Mouse (Mus musculus): ENCODE data around the gene Lmf1. TPM values are rescaled to one million over a fixed set of nuclear protein-coding genes. Genes with fewer than 3 reads are reported as not detected.

The Lmf1 gene
- total and polyA plus RNA-seq, 3 experiments, result 14.0 to 30.5 TPM; not detected in 1

GRCm38 (mm10) chr17:25541768-25542167 is 37.1 kb upstream of the Lmf1 start:
- H3K27me3 ChIP-seq (ENCODE audit: control insufficient read depth in 1 of 2, insufficient read depth in 2 of 2, low read length in 2 of 2), result peaks cover 0 to 15% of the 10 kb centered on the region in 2 experiments; a peak in 2 of 4 replicates
- TF ChIP-seq HCFC1 (IDR thresholded peaks at IDR 0.05; ENCODE audit: low read depth, low read length) (no peak), USF2 (IDR thresholded peaks at IDR 0.05; ENCODE audit: borderline replicate concordance in 1 of 2, insufficient read depth in 1 of 2, low read depth in 1 of 2, low read length in 2 of 2) (no peak), MAZ (IDR thresholded peaks at IDR 0.05; ENCODE audit: low read depth, low read length) (no peak), ELF1 (IDR thresholded peaks at IDR 0.05; ENCODE audit: low read depth, low read length) (no peak), MAFK (IDR thresholded peaks at IDR 0.05; ENCODE audit: borderline replicate concordance, low read depth, low read length) (no peak), GATA1 (IDR thresholded peaks at IDR 0.05; ENCODE audit: low read depth, low read length) (no peak), ZKSCAN1 (IDR thresholded peaks at IDR 0.05; ENCODE audit: low read depth, low read length) (no peak), CHD1 (IDR thresholded peaks at IDR 0.05; ENCODE audit: low read depth, low read length) (no peak), ETS1 (IDR thresholded peaks at IDR 0.05; ENCODE audit: low read depth, low read length) (no peak), TCF12 (IDR thresholded peaks at IDR 0.05; ENCODE audit: low read depth, low read length) (no peak), CHD2 (IDR thresholded peaks at IDR 0.05; ENCODE audit: low read length) (no peak), EP300 (IDR thresholded peaks at IDR 0.05; ENCODE audit: low read depth in 1 of 2, low read length in 2 of 2) (no peak), GABPA (IDR thresholded peaks at IDR 0.05; ENCODE audit: low read depth, low read length) (no peak), RCOR1 (IDR thresholded peaks at IDR 0.05; ENCODE audit: low read depth, low read length) (no peak)
- no peak for DNase-seq (ENCODE audit: low read depth, low spot score)

GRCm38 (mm10) chr17:25547026-25547425 is 31.9 kb upstream of the Lmf1 start:
- H3K27ac ChIP-seq (ENCODE audit: control insufficient read depth, low read depth, low read length), result no peak overlapping the region
- DNase-seq (ENCODE audit: low read depth, low spot score), result no peak
- peaks cover 1 to 13% of the 10 kb centered on the region in 2 experiments; a peak in 3 of 4 replicates for H3K27me3 ChIP-seq (ENCODE audit: control insufficient read depth in 1 of 2, insufficient read depth in 2 of 2, low read length in 2 of 2)
- TF ChIP-seq BHLHE40 (IDR thresholded peaks at IDR 0.05; ENCODE audit: borderline replicate concordance, low read depth, low read length) (no peak), ZKSCAN1 (IDR thresholded peaks at IDR 0.05; ENCODE audit: low read depth, low read length) (no peak), POLR2A (IDR thresholded peaks at IDR 0.05; ENCODE audit: control insufficient read depth in 1 of 2, insufficient read depth in 1 of 2, low read depth in 1 of 2, low read length in 2 of 2, poor library complexity in 1 of 2) (no peak), MYC (IDR thresholded peaks at IDR 0.05; ENCODE audit: low read depth, low read length) (no peak), NELFE (IDR thresholded peaks at IDR 0.05; ENCODE audit: low read depth, low read length) (no peak), POLR2AphosphoS5 (IDR thresholded peaks at IDR 0.05; ENCODE audit: borderline replicate concordance, low read depth, low read length) (no peak), MAX (IDR thresholded peaks at IDR 0.05; ENCODE audit: low read length) (no peak), GATA1 (IDR thresholded peaks at IDR 0.05; ENCODE audit: low read depth, low read length) (no peak), SMC3 (IDR thresholded peaks at IDR 0.05; ENCODE audit: low read depth, low read length) (no peak), RCOR1 (IDR thresholded peaks at IDR 0.05; ENCODE audit: low read depth, low read length) (no peak), GABPA (IDR thresholded peaks at IDR 0.05; ENCODE audit: low read depth, low read length) (no peak), KAT2A (conservative IDR thresholded peaks at IDR 0.05; ENCODE audit: low read depth, low read length) (no peak), JUND (IDR thresholded peaks at IDR 0.05; ENCODE audit: low read depth, low read length) (no peak)
- H3K4me3 ChIP-seq (ENCODE audit: control insufficient read depth in 1 of 2, insufficient read depth in 1 of 2, low read depth in 2 of 2, low read length in 2 of 2), result no peak overlapping the region
- no peaks in the 10 kb centered on the region for H3K79me2 ChIP-seq (ENCODE audit: control insufficient read depth, insufficient read depth, low read length, poor library complexity)
- H3K36me3 ChIP-seq (ENCODE audit: control insufficient read depth in 1 of 2, insufficient read depth in 2 of 2, low read length in 2 of 2), result no peaks in the 10 kb centered on the region
- no peaks in the 10 kb centered on the region for H3K9me3 ChIP-seq (replicated peaks; ENCODE audit: insufficient read depth, low read length)
- no peak overlapping the region for H3K9ac ChIP-seq (ENCODE audit: control insufficient read depth, low read depth, low read length, poor library complexity, severe bottlenecking)
- no peaks in the 10 kb centered on the region for H3K4me1 ChIP-seq (ENCODE audit: control insufficient read depth in 1 of 2, insufficient read depth in 2 of 2, low read length in 2 of 2)

More at GRCm38 (mm10) chr17:25541768-25542167, 37.1 kb upstream of the Lmf1 start:
- no peaks in the 10 kb centered on the region for H3K36me3 ChIP-seq (ENCODE audit: control insufficient read depth in 1 of 2, insufficient read depth in 2 of 2, low read length in 2 of 2)
- no peak overlapping the region for H3K27ac ChIP-seq (ENCODE audit: control insufficient read depth, low read depth, low read length)
- H3K9ac ChIP-seq (ENCODE audit: control insufficient read depth, low read depth, low read length, poor library complexity, severe bottlenecking), result no peak overlapping the region
- H3K79me2 ChIP-seq (ENCODE audit: control insufficient read depth, insufficient read depth, low read length, poor library complexity), result no peaks in the 10 kb centered on the region
- no peaks in the 10 kb centered on the region for H3K4me1 ChIP-seq (ENCODE audit: control insufficient read depth in 1 of 2, insufficient read depth in 2 of 2, low read length in 2 of 2)
- no peak overlapping the region for H3K4me3 ChIP-seq (ENCODE audit: control insufficient read depth in 1 of 2, insufficient read depth in 1 of 2, low read depth in 2 of 2, low read length in 2 of 2)
- H3K9me3 ChIP-seq (replicated peaks; ENCODE audit: insufficient read depth, low read length), result no peaks in the 10 kb centered on the region
